Mouse (Mus musculus): ENCODE data around the gene Map3k14. TPM values are rescaled to one million over a fixed set of nuclear protein-coding genes. Genes with fewer than 3 reads are reported as not detected.

Map3k14 gene
- total RNA-seq, 2 experiments from 2014 or later = 3.2 to 4.0 TPM

DNA sequence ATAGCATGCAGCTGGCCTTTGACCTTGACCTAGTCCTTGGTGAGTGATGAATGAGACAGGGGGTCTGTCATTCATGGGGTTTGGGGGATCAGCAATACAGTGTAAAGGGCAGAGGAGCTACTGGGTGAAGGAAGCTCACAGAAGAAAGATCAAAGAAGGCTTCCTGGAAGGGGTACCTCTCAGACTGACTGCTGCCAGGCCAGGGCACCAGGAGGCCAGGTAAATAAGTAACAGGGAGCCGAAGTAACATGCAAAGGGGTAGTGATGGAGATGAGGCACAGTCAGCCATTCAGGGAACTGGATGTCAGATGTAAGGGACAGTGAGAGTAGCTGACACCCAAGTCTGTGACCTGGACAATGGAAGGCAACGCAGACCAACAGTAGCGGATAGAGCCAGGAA is 5.6 kb upstream of the Map3k14 start:
- DNase-seq (ENCODE audit: low spot score) = no peak

- DNase-seq (ENCODE audit: low spot score) = no peak
These were observed 4.7 kb upstream of the Map3k14 start for GRCm38 (mm10) chr11:103271979-103272378.

DNA sequence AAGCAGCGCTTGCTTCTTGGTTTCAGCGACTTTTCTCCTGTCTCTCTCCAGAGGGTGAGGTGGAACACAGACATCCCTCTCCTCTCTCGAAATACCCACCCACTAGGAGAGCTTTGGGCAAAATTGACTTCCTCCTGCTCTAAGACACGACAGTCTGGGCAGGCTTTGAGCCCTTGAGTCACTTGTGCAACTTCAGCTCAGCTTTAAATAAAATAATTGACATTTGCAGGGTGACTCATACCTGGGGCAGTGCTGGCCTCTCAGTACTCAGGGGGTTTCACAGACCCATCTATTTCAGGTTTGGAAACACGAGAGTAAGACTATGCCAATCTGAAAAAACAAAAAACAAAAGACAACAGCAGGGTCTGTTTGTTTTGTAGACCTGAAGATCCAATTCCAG is 2.2 kb upstream of the Map3k14 start:
- no peak for DNase-seq (ENCODE audit: low spot score)

DNA sequence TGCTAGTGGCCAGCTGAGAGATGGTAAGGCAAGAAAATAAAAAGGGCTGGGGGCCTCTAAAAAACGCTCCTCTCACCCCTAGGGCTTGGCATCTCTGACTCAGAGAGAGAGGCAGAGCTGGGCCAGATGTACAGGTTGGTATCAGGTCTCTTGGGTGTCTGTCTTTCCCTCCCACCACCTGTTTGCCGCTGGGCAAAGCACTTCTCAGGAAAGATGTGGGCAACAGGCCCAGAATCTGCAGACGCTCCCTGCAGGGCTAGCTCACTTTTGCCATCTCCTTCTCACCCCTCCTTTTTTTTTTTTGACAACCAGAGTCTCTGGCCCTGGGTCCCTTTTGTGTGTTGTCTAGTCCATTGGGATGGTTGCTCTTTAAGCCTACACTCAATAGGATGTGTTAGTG is 1.6 kb upstream of the Map3k14 start:
- DNase-seq (ENCODE audit: low spot score) = no peak

DNA sequence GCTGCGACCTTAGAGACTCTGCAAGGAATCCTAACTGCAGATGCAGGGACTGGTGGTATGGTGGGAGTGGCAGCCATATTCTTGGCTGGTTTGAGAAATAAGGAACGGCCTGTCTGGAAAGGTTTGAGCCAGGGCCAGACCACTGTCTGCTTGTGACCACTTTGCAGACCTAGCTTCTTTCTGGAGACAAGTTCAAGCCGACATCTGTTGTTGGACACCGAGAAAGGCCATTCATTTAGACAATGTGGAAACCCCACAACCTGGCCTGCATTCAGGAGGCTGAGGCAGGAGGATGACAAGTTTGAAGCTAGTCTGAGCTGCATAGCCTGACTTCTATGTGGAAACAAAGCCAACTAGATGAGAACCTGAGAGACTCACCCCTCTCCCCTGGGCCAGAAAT is 1.1 kb upstream of the Map3k14 start:
- DNase-seq (ENCODE audit: low spot score) = no peak

DNA sequence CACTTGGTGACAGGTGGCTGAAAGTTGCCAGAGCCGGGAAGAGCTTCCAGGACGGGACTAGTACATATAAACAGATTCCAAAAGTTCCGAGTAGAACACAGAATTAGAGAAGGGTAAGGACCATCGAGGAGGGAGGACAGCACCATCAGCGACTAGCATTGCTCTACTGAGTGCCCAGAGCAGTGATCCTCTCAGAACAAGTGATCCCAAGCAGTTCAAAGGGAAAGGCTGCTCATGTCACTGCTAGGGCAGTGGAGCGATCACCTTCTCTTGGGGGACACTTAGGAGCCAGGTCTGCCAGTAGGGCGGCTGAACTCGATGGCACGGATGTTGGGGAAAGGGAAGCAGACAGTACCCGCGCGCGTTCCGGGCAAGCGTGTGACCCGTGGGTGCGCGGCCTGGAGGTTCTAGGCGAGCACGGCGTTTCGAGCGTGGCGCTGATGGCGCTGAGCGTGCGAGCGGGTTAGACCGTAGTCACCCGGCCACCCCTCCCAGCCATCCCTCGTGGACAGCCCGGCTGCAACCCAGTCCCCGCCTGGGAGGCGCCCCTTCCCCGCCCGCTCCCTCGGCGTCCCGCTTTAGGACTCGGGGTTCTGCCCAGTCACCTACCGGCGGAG is 435 bp downstream of the Map3k14 start:
- DNase-seq (ENCODE audit: low spot score) = peak; percentile 40

DNA sequence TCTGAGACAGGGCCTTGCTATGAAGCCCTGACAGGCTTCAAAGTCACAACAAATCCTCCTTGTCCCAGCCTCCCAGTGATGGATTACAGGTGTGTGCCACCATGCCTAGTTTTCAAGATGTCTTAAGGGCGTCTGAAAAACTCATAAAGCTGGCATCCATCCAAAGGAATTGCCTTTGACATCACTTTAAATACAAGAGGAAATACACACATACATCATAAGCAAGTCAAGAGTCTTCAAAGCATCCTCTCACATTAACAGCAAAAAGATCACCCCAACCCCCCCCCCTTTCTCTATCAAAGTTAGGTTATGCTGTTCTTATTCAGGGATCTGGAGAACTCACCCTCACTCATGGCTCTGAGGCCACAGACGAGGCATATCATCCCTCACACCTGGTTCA is 1.4 kb downstream of the Map3k14 start:
- no peak for DNase-seq (ENCODE audit: low spot score)

- DNase-seq (ENCODE audit: low spot score) = no peak
These were observed 2.1 kb downstream of the Map3k14 start for GRCm38 (mm10) chr11:103265211-103265610.

- DNase-seq (ENCODE audit: low spot score) = no peak
These were observed 2.8 kb downstream of the Map3k14 start for GRCm38 (mm10) chr11:103264427-103265005.

DNA sequence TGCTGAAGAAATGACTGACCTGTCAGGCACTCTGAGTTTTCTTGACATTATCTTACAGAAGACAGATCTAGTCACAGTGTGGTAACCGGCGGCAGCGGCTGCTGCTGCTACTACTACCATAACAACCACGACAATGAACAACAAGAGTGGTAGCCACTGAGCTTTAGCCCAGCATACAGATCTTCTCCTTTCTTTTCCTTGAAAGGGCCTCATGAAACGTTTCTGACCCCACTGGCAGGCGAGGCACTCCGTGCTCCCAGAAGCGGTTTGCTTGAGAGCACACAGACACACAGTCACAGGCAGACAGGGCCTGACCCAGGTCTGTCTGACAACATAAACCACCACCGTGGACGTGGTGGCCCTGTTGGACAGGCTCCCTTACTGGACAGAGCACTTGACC is 3.7 kb downstream of the Map3k14 start:
- no peak for DNase-seq (ENCODE audit: low spot score)

DNA sequence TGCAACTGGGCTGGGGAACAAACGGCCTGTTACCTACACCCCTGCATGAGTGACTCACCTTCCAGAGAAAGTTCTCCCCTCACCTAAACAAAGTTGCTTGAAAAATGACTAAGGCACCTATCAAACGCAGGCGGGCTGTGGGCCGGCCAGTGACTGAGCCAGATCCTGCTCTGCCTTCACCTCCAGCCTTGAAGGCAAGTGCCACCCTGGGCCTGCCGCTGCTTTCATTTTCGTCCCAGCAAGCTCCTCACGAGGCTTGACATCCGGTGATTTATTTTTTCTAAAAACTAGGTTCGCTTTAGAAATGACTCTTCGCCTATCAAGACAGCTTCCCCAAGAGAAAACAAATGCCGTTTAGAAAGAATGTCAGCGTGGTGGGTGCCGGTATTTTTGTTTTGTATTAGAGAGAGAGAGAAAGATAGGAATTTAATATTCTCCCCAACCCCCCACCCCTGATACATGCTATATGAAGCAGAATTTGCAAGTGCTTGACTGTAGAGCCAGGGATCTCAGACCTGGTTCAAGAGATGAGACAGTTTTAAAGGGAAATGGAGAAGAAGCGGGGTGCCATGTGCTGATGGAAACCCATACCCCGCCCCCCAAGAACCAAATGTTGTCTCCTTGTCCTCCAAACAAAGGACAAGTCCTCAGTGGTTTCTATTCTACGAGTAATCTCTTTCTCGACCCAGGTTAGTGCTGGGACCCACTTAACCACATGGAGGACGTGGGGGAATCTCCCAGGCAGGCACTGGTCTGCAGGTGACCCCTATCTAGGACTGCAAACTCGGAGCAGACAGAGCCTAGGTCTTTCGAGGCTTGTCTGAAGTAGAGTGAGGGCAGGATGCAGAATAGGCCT is 4.6 kb downstream of the Map3k14 start:
- DNase-seq (ENCODE audit: low spot score) = no peak

- DNase-seq (ENCODE audit: low spot score) = peak; percentile 76
These were observed 5.4 kb downstream of the Map3k14 start for GRCm38 (mm10) chr11:103261671-103262411.

- no peak for DNase-seq (ENCODE audit: low spot score)
These were observed 6.6 kb downstream of the Map3k14 start for GRCm38 (mm10) chr11:103260515-103261192.

DNA sequence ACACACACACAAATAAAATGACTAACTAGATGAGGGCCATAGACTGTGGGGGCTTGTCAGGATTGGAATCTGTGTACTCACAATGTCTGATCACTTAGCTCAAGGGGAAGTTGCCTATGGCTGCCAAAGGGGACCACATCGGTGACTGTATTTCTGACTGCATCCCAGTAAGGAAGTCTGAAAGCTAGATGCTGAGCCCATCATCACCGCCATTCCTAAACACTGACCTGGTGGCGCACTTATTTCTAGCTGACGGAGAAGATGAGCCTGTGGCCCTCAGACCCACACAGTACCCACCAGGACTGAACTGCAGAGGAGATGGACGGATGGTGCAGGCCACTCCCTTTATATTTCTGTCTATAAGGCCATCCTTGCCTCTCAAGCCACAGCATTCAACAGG is 7.2 kb downstream of the Map3k14 start:
- no peak for DNase-seq (ENCODE audit: low spot score)

DNA sequence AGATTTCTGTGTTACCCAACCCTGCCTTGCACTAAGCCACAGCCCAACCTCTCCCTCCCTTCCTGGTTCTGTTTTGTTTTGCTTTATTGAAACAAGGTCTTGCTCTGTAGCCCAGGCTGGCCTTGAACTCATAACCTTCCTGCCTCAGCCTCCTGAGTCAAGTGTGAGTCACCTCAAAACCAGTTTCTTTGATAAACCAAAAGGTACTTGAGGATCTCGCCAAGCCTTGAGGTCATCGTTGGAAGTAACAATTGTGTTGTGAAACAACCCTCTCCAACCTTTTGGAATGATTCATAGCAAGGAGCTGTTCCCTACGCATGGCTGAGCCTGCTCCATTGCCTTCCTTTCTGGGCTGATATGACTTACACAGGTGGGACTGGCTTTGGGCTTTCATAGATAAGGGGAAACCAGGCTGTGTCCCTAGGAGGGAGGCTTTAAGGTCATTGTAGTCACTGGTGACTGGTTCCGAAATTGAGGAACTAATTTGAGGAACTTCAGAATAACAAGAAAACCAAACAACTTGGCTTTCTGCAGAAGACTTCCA is 9.3 kb downstream of the Map3k14 start:
- no peak for DNase-seq (ENCODE audit: low spot score)

DNA sequence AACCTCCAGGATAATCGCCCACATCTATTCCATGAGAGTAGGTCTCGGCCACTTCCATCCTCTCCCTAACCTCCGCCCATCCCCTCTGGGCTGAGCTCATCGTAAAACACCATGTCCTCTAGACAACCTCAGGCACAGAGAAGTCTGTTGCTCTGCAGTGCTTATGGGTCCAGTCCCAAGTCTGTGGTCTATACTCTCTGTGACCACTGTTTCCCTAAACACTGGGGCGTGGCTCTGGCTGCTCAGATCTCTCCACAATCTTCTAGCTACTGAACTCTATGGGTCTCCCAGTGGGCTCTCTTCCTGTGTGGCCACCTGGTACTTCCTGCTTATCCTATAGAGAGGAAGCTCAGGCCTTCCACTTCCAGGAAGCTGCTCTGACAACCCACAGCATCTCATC is 13.7 kb downstream of the Map3k14 start:
- no peak for DNase-seq (ENCODE audit: low spot score)

DNA sequence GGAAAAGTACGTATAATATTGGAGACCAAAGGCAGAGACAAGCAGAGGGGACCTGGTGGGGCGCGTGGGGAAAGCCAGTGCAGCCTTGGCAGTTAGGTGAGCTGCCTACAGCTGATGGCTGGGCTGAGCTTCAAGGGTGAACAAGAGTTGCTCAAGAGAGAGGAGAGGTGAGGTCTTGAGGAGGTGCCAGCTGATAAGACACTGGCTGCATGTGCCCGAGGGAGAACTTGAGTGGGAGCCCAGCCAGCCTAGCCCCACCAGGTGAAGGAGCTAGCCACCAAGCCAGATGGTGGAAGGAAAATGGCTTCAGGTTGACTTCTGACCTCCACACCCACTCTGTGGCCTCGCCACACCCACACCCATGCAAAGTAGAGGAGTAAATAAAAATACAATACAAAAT is 14.9 kb downstream of the Map3k14 start:
- DNase-seq (ENCODE audit: low spot score) = no peak

DNA sequence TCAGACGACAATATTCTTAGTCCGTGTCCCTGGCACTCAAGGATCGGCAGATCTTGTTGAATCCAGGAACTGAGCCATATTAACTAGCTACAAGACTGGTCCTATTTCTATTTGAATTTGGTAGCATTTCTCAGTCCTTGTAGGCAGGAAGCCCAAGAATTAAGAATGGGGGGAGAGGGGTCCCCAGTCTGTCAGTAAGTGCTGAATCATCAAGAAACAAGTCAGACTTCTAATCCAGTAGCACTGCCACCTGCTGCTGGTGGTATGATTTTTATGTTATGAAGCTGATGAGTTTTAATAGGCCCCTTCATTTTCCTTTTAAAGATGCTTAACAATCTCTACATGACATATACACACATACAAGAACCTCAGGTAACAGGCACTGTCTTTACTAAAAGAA is 16.9 kb downstream of the Map3k14 start:
- DNase-seq (ENCODE audit: low spot score) = no peak

GRCm38 (mm10) chr11:103249509-103249908 is 17.8 kb downstream of the Map3k14 start:
- DNase-seq (ENCODE audit: low spot score) = no peak

DNA sequence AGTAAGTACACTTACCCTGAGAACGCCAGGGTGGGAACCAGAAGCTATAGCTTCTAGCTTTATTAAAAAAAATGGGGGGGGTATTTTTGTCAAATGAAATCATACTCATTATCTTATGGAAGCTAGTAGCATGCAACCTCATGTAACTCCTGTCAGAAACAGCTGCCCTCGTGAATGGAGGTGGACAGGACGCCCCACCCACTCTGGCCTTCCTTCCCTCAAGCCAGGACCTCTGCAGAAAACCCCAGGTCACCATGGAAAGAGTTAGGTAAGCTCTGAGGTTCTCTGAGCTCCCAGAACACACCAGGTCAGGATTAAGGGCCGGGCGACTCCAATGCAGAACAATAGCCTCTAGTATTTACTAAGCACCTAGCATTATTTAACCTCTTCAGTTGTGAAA is 18.4 kb downstream of the Map3k14 start:
- DNase-seq (ENCODE audit: low spot score) = no peak

DNA sequence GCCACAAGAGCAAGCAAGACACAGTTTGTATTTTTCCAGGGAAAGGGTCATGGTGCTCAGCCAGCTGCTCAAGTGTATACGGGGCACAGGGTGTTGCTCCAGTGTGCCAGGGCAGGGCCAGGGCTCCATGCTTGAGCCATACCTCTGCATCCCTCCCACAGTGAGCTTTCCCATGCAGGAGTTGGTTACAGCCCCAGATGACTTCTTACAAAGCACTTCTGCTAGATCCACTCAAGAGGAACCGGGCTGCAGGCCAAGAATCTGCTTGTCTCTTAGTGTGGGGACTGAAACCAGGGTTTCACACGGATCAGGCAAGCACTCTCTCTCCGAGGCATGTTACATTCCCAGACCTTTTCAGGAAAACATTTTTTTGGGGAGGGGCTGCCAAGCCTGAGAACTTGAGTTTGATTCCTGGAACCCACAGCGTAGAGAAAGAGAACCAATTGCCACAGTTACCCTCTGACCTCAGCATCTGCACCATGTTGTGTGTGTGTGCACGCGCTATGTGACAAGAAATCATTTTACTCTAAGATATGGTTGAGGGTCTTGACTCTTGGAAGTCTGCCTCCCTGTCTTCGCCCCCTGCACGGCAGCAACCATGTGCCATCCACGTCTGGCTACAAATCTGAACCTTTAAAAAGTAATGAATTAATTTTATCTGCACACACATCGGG is 19.6 kb downstream of the Map3k14 start:
- DNase-seq (ENCODE audit: low spot score) = peak; percentile 65
